Mouse (Mus musculus): ENCODE measurements around the gene Foxn2. TPM values are rescaled to one million over a fixed set of nuclear protein-coding genes. Genes with fewer than 3 reads are reported as not detected.

Foxn2 gene
- polyA plus RNA-seq, 1 experiment, result 4.3 TPM

DNA sequence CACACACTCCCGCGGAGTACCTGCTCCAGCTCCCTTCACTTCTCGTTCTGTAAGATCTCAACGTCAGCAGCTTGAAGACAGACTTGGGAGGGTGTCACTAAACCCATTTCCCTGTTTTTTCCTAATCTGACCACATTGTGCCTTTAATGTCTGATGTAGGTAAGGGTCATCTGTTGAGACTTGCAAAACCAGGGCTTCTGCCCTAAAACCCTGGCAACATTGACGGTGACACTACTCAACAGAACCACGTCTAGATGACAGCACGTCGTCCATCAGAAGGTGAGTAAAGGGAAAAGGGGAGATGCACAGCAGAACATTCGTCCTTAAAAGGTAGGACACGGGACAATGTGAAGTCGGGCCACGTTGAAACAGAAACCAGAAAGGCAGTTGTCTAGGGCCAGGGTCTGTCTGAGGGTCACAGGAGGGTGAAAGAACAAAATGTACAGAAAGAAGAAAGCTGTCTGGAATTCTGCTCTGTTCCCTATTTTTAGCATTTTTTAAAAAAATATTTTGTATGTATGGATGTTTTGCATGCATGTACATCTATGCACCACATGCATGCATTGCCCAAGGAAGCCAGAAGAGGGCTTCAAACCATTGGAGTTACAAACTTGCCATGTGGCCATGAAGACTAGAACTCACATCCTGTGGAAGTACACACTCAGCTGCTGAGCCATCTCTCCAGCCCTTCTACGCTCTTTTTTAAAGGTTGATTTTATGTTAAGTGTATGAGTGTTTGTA is 51.0 kb downstream of the Foxn2 start:
- no peak overlapping the region for H3K4me3 ChIP-seq
- H3K79me2 ChIP-seq (ENCODE audit: control insufficient read depth, insufficient read depth), result no peaks in the 10 kb centered on the region
- no peak overlapping the region for H3ac ChIP-seq (ENCODE audit: control insufficient read depth, insufficient read length)
- no peaks in the 10 kb centered on the region for H3K27me3 ChIP-seq (ENCODE audit: control insufficient read depth, insufficient read depth, insufficient read length)
- H3K4me2 ChIP-seq (ENCODE audit: low read depth), result no peak overlapping the region
- H3K36me3 ChIP-seq (ENCODE audit: control insufficient read depth, insufficient read depth), result peaks cover 6% of the 10 kb centered on the region
- TF ChIP-seq POLR2AphosphoS2 (IDR thresholded peaks at IDR 0.05; ENCODE audit: insufficient read length, low read depth), result no peak
- TF ChIP-seq TCF12 (IDR thresholded peaks at IDR 0.05; ENCODE audit: insufficient read depth, poor library complexity, severe bottlenecking), result no peak
- no peak for TF ChIP-seq MYOG (IDR thresholded peaks at IDR 0.05; ENCODE audit: control insufficient read depth in 1 of 3, insufficient read depth in 1 of 3, insufficient read length in 2 of 3, low read depth in 2 of 3)
- TF ChIP-seq USF1 (IDR thresholded peaks at IDR 0.05; ENCODE audit: low read depth), result no peak

DNA sequence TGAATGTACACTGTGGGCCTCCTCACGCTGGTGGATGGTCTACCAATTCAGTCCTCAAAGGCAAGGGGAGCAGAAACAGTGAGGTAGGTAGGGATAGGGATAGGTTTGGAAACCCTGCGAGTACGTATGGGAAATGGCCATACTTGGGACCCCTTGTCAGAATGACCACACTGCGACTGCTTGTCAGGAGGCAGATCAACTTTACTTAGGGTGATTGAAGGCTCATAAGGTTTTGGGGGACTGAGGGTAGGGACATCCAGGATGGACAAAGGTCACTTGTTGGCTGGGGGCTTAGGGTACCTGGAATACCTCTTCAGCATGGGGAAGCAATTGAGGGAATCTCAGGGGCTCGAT is 51.6 kb downstream of the Foxn2 start:
- Histone ChIP-seq H3K36me3 (ENCODE audit: control insufficient read depth, insufficient read depth) (peaks cover 6% of the 10 kb centered on the region), H3ac (ENCODE audit: control insufficient read depth, insufficient read length) (no peak overlapping the region), H3K4me3 (no peak overlapping the region), H3K4me2 (ENCODE audit: low read depth) (no peak overlapping the region), H3K27me3 (ENCODE audit: control insufficient read depth, insufficient read depth, insufficient read length) (no peaks in the 10 kb centered on the region), H3K79me2 (ENCODE audit: control insufficient read depth, insufficient read depth) (no peaks in the 10 kb centered on the region)
- TF ChIP-seq TCF12 (IDR thresholded peaks at IDR 0.05; ENCODE audit: insufficient read depth, poor library complexity, severe bottlenecking), result no peak
- no peak for TF ChIP-seq CEBPB (IDR thresholded peaks at IDR 0.05; ENCODE audit: insufficient read depth, poor library complexity, severe bottlenecking)
- no peak for TF ChIP-seq TCF3 (IDR thresholded peaks at IDR 0.05; ENCODE audit: insufficient read length, low read depth)
- TF ChIP-seq MAX (IDR thresholded peaks at IDR 0.05; ENCODE audit: low read depth), result no peak
- no peak for TF ChIP-seq REST (IDR thresholded peaks at IDR 0.05; ENCODE audit: insufficient read depth, insufficient read length)

GRCm38 (mm10) chr17:88493551-88493950 is 53.0 kb downstream of the Foxn2 start:
- Histone ChIP-seq H3K36me3 (ENCODE audit: control insufficient read depth, insufficient read depth) (peaks cover 6% of the 10 kb centered on the region), H3K4me3 (no peak overlapping the region), H3K27me3 (ENCODE audit: control insufficient read depth, insufficient read depth, insufficient read length) (no peaks in the 10 kb centered on the region), H3K79me2 (ENCODE audit: control insufficient read depth, insufficient read depth) (no peaks in the 10 kb centered on the region), H3K4me2 (ENCODE audit: low read depth) (no peak overlapping the region), H3ac (ENCODE audit: control insufficient read depth, insufficient read length) (no peak overlapping the region)
- no peak for TF ChIP-seq SRF (IDR thresholded peaks at IDR 0.05; ENCODE audit: control insufficient read depth, insufficient read length, low read depth)
- TF ChIP-seq POLR2A (IDR thresholded peaks at IDR 0.05; ENCODE audit: insufficient read length, low read depth), result no peak
- no peak for TF ChIP-seq TCF3 (IDR thresholded peaks at IDR 0.05; ENCODE audit: insufficient read length, low read depth)
- TF ChIP-seq TCF12 (IDR thresholded peaks at IDR 0.05; ENCODE audit: insufficient read depth, poor library complexity, severe bottlenecking), result no peak
- TF ChIP-seq E2F4 (IDR thresholded peaks at IDR 0.05; ENCODE audit: insufficient read depth), result no peak
- TF ChIP-seq USF1 (IDR thresholded peaks at IDR 0.05; ENCODE audit: low read depth), result no peak
- no peak for TF ChIP-seq CEBPB (IDR thresholded peaks at IDR 0.05; ENCODE audit: insufficient read depth, poor library complexity, severe bottlenecking)
- TF ChIP-seq REST (IDR thresholded peaks at IDR 0.05; ENCODE audit: insufficient read depth, insufficient read length), result no peak
- no peak for TF ChIP-seq MAX (IDR thresholded peaks at IDR 0.05; ENCODE audit: low read depth)
- TF ChIP-seq POLR2AphosphoS2 (IDR thresholded peaks at IDR 0.05; ENCODE audit: insufficient read length, low read depth), result no peak
- TF ChIP-seq MYOD1 (IDR thresholded peaks at IDR 0.05; ENCODE audit: control insufficient read depth in 1 of 3, insufficient read length in 2 of 3, low read depth in 2 of 3), result no peak
- TF ChIP-seq MYOG (IDR thresholded peaks at IDR 0.05; ENCODE audit: control insufficient read depth in 1 of 3, insufficient read depth in 1 of 3, insufficient read length in 2 of 3, low read depth in 2 of 3), result no peak

DNA sequence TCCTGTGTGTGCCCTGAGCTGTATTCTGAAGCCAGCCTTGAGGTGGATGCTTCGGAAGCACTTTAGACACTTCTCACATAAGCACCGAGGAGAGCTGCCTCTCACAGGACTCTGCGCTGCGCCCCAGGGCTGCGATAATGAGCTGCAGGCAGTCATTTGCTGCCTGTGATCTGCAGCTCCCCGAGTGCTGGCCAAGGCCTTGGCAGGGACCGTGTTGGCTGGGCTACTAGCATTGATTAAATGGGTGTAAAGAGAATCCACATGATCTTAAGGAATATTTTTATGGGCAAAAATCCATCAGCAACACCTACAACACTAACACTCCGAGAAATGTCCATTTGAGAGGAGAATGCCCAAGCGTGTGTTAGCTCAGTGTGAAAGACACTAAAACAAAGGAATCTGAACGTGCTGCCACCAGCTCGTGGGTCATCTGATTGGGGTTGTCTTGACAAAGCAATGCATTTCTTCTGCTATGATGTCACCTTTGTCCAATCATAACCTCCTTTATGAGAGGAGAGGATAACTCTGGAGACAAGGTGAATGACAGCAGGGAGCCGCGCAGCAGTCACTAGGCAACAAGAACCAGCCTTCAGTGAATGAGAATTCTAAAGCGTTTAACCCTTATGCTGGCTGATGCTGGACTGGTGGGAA is 53.7 kb downstream of the Foxn2 start:
- Histone ChIP-seq H3K4me2 (ENCODE audit: low read depth) (no peak overlapping the region), H3K36me3 (ENCODE audit: control insufficient read depth, insufficient read depth) (peaks cover 6% of the 10 kb centered on the region), H3K27me3 (ENCODE audit: control insufficient read depth, insufficient read depth, insufficient read length) (no peaks in the 10 kb centered on the region), H3K4me3 (no peak overlapping the region), H3K79me2 (ENCODE audit: control insufficient read depth, insufficient read depth) (no peaks in the 10 kb centered on the region), H3ac (ENCODE audit: control insufficient read depth, insufficient read length) (no peak overlapping the region)
- TF ChIP-seq REST (IDR thresholded peaks at IDR 0.05; ENCODE audit: insufficient read depth, insufficient read length) (no peak), POLR2AphosphoS2 (IDR thresholded peaks at IDR 0.05; ENCODE audit: insufficient read length, low read depth) (no peak), TCF12 (IDR thresholded peaks at IDR 0.05; ENCODE audit: insufficient read depth, poor library complexity, severe bottlenecking) (no peak), USF1 (IDR thresholded peaks at IDR 0.05; ENCODE audit: low read depth) (no peak)

DNA sequence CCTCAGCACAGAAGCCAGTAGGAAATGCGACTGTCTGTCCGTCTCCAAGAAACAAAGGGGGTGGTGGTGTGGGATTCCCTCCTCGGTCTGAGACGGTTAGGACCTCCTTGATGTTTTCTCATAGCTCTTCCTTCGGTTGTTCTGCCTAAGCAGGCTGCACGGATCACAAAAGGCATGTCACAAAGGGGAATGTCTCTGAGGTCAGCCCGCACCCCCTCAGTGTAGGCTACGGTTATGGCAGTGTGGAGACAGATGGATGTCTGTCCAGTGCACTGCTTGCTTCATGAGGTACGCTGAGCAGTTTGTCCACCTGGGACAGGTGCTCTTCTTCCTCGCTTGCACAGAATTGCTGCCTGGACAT is 54.2 kb downstream of the Foxn2 start:
- peaks cover 6% of the 10 kb centered on the region for H3K36me3 ChIP-seq (ENCODE audit: control insufficient read depth, insufficient read depth)
- no peak overlapping the region for H3K4me3 ChIP-seq
- TF ChIP-seq E2F4 (IDR thresholded peaks at IDR 0.05; ENCODE audit: insufficient read depth) (no peak), USF1 (IDR thresholded peaks at IDR 0.05; ENCODE audit: low read depth) (no peak), POLR2A (IDR thresholded peaks at IDR 0.05; ENCODE audit: insufficient read length, low read depth) (no peak), MYOG (IDR thresholded peaks at IDR 0.05; ENCODE audit: control insufficient read depth in 1 of 3, insufficient read depth in 1 of 3, insufficient read length in 2 of 3, low read depth in 2 of 3) (no peak), MYOD1 (IDR thresholded peaks at IDR 0.05; ENCODE audit: control insufficient read depth in 1 of 3, insufficient read length in 2 of 3, low read depth in 2 of 3) (no peak), CEBPB (IDR thresholded peaks at IDR 0.05; ENCODE audit: insufficient read depth, poor library complexity, severe bottlenecking) (no peak), REST (IDR thresholded peaks at IDR 0.05; ENCODE audit: insufficient read depth, insufficient read length) (no peak), POLR2AphosphoS2 (IDR thresholded peaks at IDR 0.05; ENCODE audit: insufficient read length, low read depth) (no peak), MAX (IDR thresholded peaks at IDR 0.05; ENCODE audit: low read depth) (no peak), TCF12 (IDR thresholded peaks at IDR 0.05; ENCODE audit: insufficient read depth, poor library complexity, severe bottlenecking) (no peak), TCF3 (IDR thresholded peaks at IDR 0.05; ENCODE audit: insufficient read length, low read depth) (no peak), SRF (IDR thresholded peaks at IDR 0.05; ENCODE audit: control insufficient read depth, insufficient read length, low read depth) (no peak)
- no peak overlapping the region for H3K4me2 ChIP-seq (ENCODE audit: low read depth)
- no peak overlapping the region for H3ac ChIP-seq (ENCODE audit: control insufficient read depth, insufficient read length)
- H3K27me3 ChIP-seq (ENCODE audit: control insufficient read depth, insufficient read depth, insufficient read length), result no peaks in the 10 kb centered on the region
- no peaks in the 10 kb centered on the region for H3K79me2 ChIP-seq (ENCODE audit: control insufficient read depth, insufficient read depth)
